Mouse (Mus musculus): ENCODE measurements around the gene Sh3bgrl3.

DNA sequence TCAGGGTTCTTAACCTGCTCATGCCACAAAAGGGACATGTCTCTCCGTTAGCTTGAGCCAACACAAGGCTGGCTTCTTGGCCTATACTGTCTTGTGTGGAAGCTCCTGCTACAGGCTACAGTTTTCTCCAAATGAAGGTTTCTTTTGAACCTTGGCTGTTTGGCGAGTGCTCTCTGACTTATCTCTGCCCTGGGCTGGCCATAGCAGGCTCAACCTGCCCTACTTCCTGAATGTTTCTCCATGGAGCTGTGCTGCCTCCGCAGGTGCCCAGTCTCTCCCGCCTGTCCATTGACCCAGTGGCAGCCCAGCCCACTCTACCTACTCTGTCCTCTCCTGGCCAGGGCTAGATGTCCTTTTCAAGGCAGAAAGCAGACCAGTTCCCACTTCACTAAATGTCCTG, 7.7 kb downstream of the Sh3bgrl3 start:
- TF ChIP-seq POLR2A (IDR thresholded peaks at IDR 0.05; ENCODE audit: low read depth, low read length) (no peak), CTCF (IDR thresholded peaks at IDR 0.05; ENCODE audit: borderline replicate concordance, insufficient read depth, low read length) (no peak)
